Mouse (Mus musculus): ENCODE data around the gene Grwd1. TPM values are rescaled to one million over a fixed set of nuclear protein-coding genes. Genes with fewer than 3 reads are reported as not detected.
A peak's percentile ranks its signal among the peaks of the same experiment; 100 is the strongest.
"Not testable (repeated sequence)": the region's sequence is repeated elsewhere in the genome, so short reads cannot be mapped to it uniquely, and the experiment has no call there.

The Grwd1 gene
- polyA plus RNA-seq (2015; fragmentation: Nextera tagmentation; extraction: Ambion mirVana): 41.8 and 43.1 TPM in 2 replicates

GRCm38 (mm10) chr7:45830427-45831127 is at the start of gene Grwd1:
Grwd1 (minus strand) TSS chr7:45830944.
- Histone ChIP-seq H3K27me3 (peaks cover 41% of the 10 kb centered on the region), H3K9me3 (no peaks in the 10 kb centered on the region), H3K4me1 (replicated peaks) (peaks cover 37% of the 10 kb centered on the region), H3K4me2 (peak within 1 kb of the TSS; percentile 89), H3K27ac (replicated peaks) (peak within 1 kb of the TSS; percentile 90), H3K9ac (peak within 1 kb of the TSS; percentile 60), H3K4me3 (peak within 1 kb of the TSS; percentile 75), H3K36me3 (peaks cover 29% of the 10 kb centered on the region)
- under 1% methylated on average over 35 of the region's 35 CpGs for WGBS
- peak; percentile 93 for ATAC-seq (ENCODE audit: low FRiP score, low read depth)

GRCm38 (mm10) chr7:45880531-45880930 is 49.8 kb upstream of the Grwd1 start:
- Histone ChIP-seq H3K9ac (no peak overlapping the region), H3K27ac (replicated peaks) (no peak overlapping the region), H3K27me3 (no peaks in the 10 kb centered on the region), H3K4me1 (replicated peaks) (no peaks in the 10 kb centered on the region), H3K36me3 (peaks cover 91% of the 10 kb centered on the region), H3K9me3 (no peaks in the 10 kb centered on the region), H3K4me3 (no peak overlapping the region), H3K4me2 (no peak overlapping the region)
- 98% methylated on average over 4 of the region's 4 CpGs for WGBS
- no peak for ATAC-seq (ENCODE audit: low FRiP score, low read depth)

DNA sequence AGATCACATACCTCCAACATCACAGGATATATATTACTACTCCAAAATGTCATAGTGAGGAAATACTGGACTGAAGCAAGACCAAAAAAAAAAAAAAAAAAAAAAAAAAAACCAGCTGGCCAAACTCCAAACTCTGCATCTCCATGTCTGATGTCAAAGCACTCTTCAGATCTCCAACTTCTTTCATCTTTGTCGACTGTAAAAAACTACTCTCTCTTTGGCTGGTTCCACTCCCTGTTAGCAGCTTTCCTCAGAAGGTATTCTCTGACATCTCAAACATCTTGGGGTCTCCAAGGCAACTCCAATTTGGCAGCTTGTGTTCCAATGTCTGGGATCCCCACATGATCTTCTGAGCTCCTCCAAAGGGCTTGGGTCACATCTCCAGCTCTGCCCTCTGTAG is 47.5 kb upstream of the Grwd1 start, which contains the start of gene Grin2d:
Grin2d (minus strand) TSS at position 101 of the 400 bp plus-strand sequence.
- H3K4me3 ChIP-seq; H3K9ac ChIP-seq; H3K27me3 ChIP-seq; ATAC-seq (ENCODE audit: low FRiP score, low read depth); H3K9me3 ChIP-seq; H3K4me2 ChIP-seq; H3K27ac ChIP-seq (replicated peaks): not testable (repeated sequence)
- H3K4me1 ChIP-seq (replicated peaks): peaks cover 17% of the 10 kb centered on the region
- WGBS: 97% methylated on average over 1 of the region's 1 CpGs
- H3K36me3 ChIP-seq: peaks cover 81% of the 10 kb centered on the region

- Histone ChIP-seq H3K4me1 (replicated peaks) (peaks cover 20% of the 10 kb centered on the region), H3K4me3 (no peak overlapping the region), H3K27ac (replicated peaks) (no peak overlapping the region), H3K36me3 (peaks cover 68% of the 10 kb centered on the region), H3K4me2 (no peak overlapping the region), H3K9ac (no peak overlapping the region), H3K9me3 (no peaks in the 10 kb centered on the region), H3K27me3 (no peaks in the 10 kb centered on the region)
- WGBS: 94% methylated on average over 7 of the region's 7 CpGs
- no peak for ATAC-seq (ENCODE audit: low FRiP score, low read depth)
These were observed 46.2 kb upstream of the Grwd1 start for GRCm38 (mm10) chr7:45876895-45877294.

DNA sequence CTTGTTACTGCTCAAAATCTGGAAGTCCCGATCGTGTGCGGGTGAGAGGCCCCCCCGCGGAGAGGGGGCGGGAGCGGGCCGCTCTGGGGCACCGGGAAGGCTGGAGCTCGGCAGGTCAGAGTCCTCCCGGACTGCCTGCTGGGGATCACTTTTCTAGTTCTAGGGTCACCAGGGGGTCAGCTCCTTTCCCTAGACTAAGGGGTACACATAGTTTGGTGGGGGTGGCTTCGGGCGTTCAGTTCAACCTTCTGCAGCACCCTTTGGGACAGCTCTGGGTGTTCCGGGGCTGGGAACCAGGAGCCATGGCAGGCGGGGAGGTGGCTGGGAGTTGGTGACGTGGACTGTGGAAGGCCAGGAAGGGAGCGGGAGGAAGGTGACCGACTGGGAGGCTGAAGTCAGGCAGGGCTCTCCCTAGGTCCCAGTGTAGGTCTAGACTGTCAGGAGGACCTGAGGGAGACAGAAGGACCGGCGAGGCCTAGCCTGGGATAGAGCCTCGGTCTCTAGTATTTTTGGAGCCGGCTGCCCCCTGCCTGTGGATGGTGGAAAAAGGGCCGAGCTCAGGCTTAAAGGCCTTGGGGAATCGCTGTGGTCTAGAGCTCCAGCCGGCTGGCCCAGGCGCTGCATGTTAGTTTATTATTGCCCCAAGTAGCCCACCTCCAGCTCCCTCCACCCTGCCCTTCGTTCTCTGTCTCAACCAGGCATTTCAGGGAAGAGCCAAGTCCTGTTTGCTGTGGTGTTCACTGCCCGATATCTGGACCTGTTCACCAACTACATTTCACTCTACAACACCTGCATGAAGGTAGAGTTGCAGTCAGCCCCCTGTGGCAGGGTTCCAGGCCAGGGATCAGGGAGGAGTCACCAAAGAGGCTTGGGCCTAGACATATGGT is 42.6 kb upstream of the Grwd1 start:
- ATAC-seq (ENCODE audit: low FRiP score, low read depth): peak; percentile 36; the same call in 1 of the 2 replicates
- Histone ChIP-seq H3K9me3 (no peaks in the 10 kb centered on the region), H3K4me2 (peak overlapping the region; percentile 72), H3K36me3 (peaks cover 34% of the 10 kb centered on the region), H3K4me1 (replicated peaks) (peaks cover 47% of the 10 kb centered on the region), H3K4me3 (peak overlapping the region; percentile 84), H3K27me3 (no peaks in the 10 kb centered on the region), H3K9ac (peak overlapping the region; percentile 95), H3K27ac (replicated peaks) (peak overlapping the region; percentile 86)
- WGBS: 3% methylated on average over 28 of the region's 28 CpGs

- Histone ChIP-seq H3K27me3 (no peaks in the 10 kb centered on the region), H3K4me2 (peak within 1 kb of the TSS; percentile 72), H3K9ac (peak within 1 kb of the TSS; percentile 95), H3K27ac (replicated peaks) (peak within 1 kb of the TSS; percentile 86), H3K36me3 (peaks cover 29% of the 10 kb centered on the region), H3K9me3 (no peaks in the 10 kb centered on the region), H3K4me3 (peak within 1 kb of the TSS; percentile 84), H3K4me1 (replicated peaks) (peaks cover 54% of the 10 kb centered on the region)
- under 1% methylated on average over 17 of the region's 18 CpGs for WGBS
- peak; percentile 66 for ATAC-seq (ENCODE audit: low FRiP score, low read depth)
These were observed 41.9 kb upstream of the Grwd1 start, which contains the start of gene Kdelr1 for GRCm38 (mm10) chr7:45872624-45873023. Kdelr1 (plus strand) TSS chr7:45872772.

- H3K9ac ChIP-seq: peak overlapping the region; percentile 75
- H3K4me1 ChIP-seq (replicated peaks): peaks cover 61% of the 10 kb centered on the region
- H3K27me3 ChIP-seq: no peaks in the 10 kb centered on the region
- H3K36me3 ChIP-seq: peaks cover 7% of the 10 kb centered on the region; the same call in 1 of the 2 replicates
- 1% methylated on average over 30 of the region's 30 CpGs for WGBS
- H3K4me2 ChIP-seq: peak overlapping the region; percentile 71
- peak overlapping the region; percentile 59 for H3K4me3 ChIP-seq
- ATAC-seq (ENCODE audit: low FRiP score, low read depth): 0 out of 2 replicates have a peak, but pooled peaks have one; percentile 0
- H3K27ac ChIP-seq (replicated peaks): peak overlapping the region; percentile 73
- H3K9me3 ChIP-seq: no peaks in the 10 kb centered on the region
These were observed 39.7 kb upstream of the Grwd1 start for GRCm38 (mm10) chr7:45870282-45871058.

DNA sequence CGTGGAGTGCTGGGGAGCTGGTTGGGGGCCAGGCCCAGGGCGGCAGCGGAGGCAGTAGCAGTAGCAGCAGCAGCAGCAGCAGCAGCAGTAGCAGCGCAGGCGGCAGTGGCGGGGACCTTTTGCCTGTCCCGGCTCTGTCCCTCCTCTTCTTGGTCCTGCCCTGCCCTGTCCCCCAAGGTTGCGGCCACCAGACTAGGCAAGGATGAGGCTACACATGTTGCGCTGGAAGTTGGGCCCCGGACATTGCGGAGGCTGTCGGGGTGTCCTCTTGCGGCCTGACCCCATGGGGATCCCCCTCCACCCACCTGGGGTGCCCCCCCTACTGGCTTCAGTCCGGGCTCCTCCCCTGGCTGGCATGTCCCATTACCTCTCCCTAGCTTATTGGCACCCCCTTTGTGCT is 39.0 kb upstream of the Grwd1 start:
- H3K4me1 ChIP-seq (replicated peaks): peaks cover 57% of the 10 kb centered on the region
- H3K36me3 ChIP-seq: 0 out of 2 replicates have a peak, but pooled peaks cover 2% of the 10 kb centered on the region
- peak overlapping the region; percentile 75 for H3K9ac ChIP-seq
- H3K4me3 ChIP-seq: peak overlapping the region; percentile 59
- no peaks in the 10 kb centered on the region for H3K9me3 ChIP-seq
- WGBS: 2% methylated on average over 14 of the region's 14 CpGs
- H3K27ac ChIP-seq (replicated peaks): peak overlapping the region; percentile 73
- ATAC-seq (ENCODE audit: low FRiP score, low read depth): no peak
- H3K27me3 ChIP-seq: no peaks in the 10 kb centered on the region
- peak overlapping the region; percentile 71 for H3K4me2 ChIP-seq

DNA sequence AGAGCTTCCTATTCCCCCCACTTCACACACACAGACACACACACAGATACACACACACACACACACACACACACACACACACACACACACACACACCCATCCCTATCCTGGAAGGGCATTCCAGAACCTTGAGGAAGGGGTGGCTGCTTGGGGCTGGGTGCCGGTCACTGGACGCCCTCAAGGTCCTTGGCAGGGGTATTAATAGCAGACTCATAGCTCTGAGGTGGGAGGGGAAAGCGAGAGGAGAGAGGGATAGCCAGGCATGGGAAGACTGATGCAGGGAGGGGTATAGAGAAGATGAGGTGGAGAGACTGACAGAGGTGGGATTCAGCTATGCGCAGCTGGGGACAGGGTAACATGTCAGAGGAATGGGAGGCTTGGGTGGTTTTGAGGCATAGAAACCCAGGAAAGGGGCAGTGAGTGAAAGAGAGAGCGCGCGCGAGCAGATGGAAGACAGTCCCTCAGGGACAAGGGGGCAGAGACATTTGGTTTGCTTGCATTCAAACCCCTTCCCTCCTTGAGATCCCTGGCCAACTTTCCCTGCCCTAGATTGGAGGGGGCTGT is 38.4 kb upstream of the Grwd1 start:
- Histone ChIP-seq H3K36me3 (no peaks in the 10 kb centered on the region), H3K4me1 (replicated peaks) (peaks cover 51% of the 10 kb centered on the region), H3K9me3 (no peaks in the 10 kb centered on the region), H3K4me3 (peak overlapping the region; percentile 59), H3K27ac (replicated peaks) (peak overlapping the region; percentile 73), H3K27me3 (no peaks in the 10 kb centered on the region), H3K4me2 (peak overlapping the region; percentile 71), H3K9ac (peak overlapping the region; percentile 75)
- 13% methylated on average over 8 of the region's 8 CpGs for WGBS
- no peak for ATAC-seq (ENCODE audit: low FRiP score, low read depth)

DNA sequence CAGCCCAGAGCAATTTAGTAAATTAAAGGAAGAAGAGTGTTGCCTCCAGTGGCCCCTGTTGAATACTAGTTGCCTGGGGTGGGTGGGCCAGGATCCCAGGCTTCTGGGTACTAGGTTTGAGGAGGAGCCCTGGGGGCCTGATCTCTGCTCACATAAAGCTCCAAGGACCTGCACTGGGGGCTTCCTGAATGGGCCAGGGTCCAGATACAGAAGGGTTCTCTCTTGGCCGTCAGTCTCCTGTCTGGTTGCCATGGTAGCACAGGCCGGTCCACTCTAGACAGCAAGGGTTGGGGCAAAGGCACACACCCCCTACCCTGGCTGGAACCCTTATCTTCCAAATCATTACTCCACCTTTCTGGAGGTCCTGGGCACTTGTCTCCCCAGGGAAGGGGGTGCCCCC is 37.1 kb upstream of the Grwd1 start:
- peak overlapping the region; percentile 59 for H3K4me3 ChIP-seq
- no peak for ATAC-seq (ENCODE audit: low FRiP score, low read depth)
- 4% methylated on average over 2 of the region's 2 CpGs for WGBS
- H3K4me1 ChIP-seq (replicated peaks): peaks cover 43% of the 10 kb centered on the region
- H3K9me3 ChIP-seq: no peaks in the 10 kb centered on the region
- H3K36me3 ChIP-seq: no peaks in the 10 kb centered on the region
- peak overlapping the region; percentile 71 for H3K4me2 ChIP-seq
- H3K27me3 ChIP-seq: no peaks in the 10 kb centered on the region
- no peak overlapping the region for H3K27ac ChIP-seq (replicated peaks)
- peak overlapping the region; percentile 22; the same call in 1 of the 2 replicates for H3K9ac ChIP-seq
